In the genomic region with DNA sequence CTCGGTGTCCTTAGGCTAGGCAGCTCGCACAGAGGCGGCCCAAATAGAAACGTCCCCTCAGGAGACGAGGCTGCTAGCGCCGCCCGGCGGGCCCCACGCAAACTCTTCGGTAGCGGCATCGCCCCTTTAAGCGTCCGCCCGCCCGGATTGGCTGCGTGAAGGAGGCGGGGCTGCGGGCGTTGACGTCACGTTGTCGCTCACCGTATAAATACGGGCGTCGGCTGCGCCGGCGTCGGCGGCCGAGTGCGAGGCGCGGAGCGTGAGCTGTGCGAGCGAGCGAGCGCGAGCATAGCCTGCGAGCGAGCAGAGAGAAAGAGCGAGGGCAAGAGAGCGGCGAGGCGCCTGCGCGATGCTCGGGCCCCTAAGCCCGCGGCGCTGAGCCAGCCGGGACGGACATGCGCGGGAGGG, we compare ENCODE assay signal across 8 mouse cellular contexts. TPM values are rescaled to one million over a fixed set of nuclear protein-coding genes. Genes with fewer than 3 reads are reported as not detected.
DNase-seq lines count a peak whose midpoint lies in the region; ATAC-seq and TF ChIP-seq lines count a peak whose summit lies in the region.

No protein-coding gene starts in this region.

- under 1% methylated on average over 59 of the region's 59 CpGs for WGBS in hindbrain, embryonic 12.5 days
- 1% methylated on average over 32 of the region's 59 CpGs for WGBS in lung, postnatal 0 days

- H3K9ac ChIP-seq in hindbrain, embryonic 12.5 days, result peak overlapping the region; percentile 95
- H3K9ac ChIP-seq in lung, postnatal 0 days (replicated peaks; ENCODE audit: low read depth), result peak overlapping the region; percentile 98

- H3K4me3 ChIP-seq in hindbrain, embryonic 12.5 days, result peak overlapping the region; percentile 90
- peak overlapping the region; percentile 93 for H3K4me3 ChIP-seq in lung, postnatal 0 days (ENCODE audit: low read depth, low read length)

- DNase-seq in Muller cell, postnatal 12 days (ENCODE audit: inconsistent ontology term), result peak; percentile 98
- DNase-seq in cerebellum, adult 8-10 months, result peak; percentile 96
- DNase-seq in frontal cortex, postnatal 10 days (ENCODE audit: low spot score in 2 of 2), result peak; percentile 89 to 95
- DNase-seq in layer of hippocampus, postnatal 10 days (ENCODE audit: low spot score in 2 of 2), result peak; percentile 98
- DNase-seq in lung, postnatal 0 days (ENCODE audit: low spot score), result peak; percentile 97
- peak; percentile 98 for DNase-seq in ovary, postnatal 14 days (ENCODE audit: low spot score)
- DNase-seq in thymus, postnatal 10 days (ENCODE audit: low spot score in 2 of 2), result peak; percentile 95 to 98

- peak; percentile 58 for TF ChIP-seq EP300 in lung, postnatal 0 days (IDR thresholded peaks at IDR 0.05)

- peak; percentile 72 for TF ChIP-seq CTCF in lung, postnatal 0 days (IDR thresholded peaks at IDR 0.05)

- H3K9me3 ChIP-seq in hindbrain, embryonic 12.5 days (replicated peaks), result no peaks in the 10 kb centered on the region
- no peaks in the 10 kb centered on the region for H3K9me3 ChIP-seq in lung, postnatal 0 days (ENCODE audit: low read length)

- ATAC-seq in hindbrain, embryonic 12.5 days (ENCODE audit: low FRiP score), result peak; percentile 97
- peak; percentile 82 for ATAC-seq in lung, postnatal 0 days

- H3K4me2 ChIP-seq in hindbrain, embryonic 12.5 days (replicated peaks), result peak overlapping the region; percentile 69
- H3K4me2 ChIP-seq in lung, postnatal 0 days (replicated peaks; ENCODE audit: low read depth, low read length), result peak overlapping the region; percentile 62

- H3K36me3 ChIP-seq in hindbrain, embryonic 12.5 days, result no peaks in the 10 kb centered on the region
- no peaks in the 10 kb centered on the region for H3K36me3 ChIP-seq in lung, postnatal 0 days (ENCODE audit: insufficient read depth, low read length)

- no peaks in the 10 kb centered on the region; the same call in 1 of the 2 replicates for H3K27me3 ChIP-seq in hindbrain, embryonic 12.5 days
- H3K27me3 ChIP-seq in lung, postnatal 0 days (replicated peaks; ENCODE audit: insufficient read depth, low read length), result no peaks in the 10 kb centered on the region

- H3K4me1 ChIP-seq in hindbrain, embryonic 12.5 days, result peaks cover 9% of the 10 kb centered on the region
- no peaks in the 10 kb centered on the region for H3K4me1 ChIP-seq in lung, postnatal 0 days (ENCODE audit: insufficient read depth, low read depth, low read length)

- peak overlapping the region; percentile 99 for H3K27ac ChIP-seq in hindbrain, embryonic 12.5 days
- H3K27ac ChIP-seq in lung, postnatal 0 days (ENCODE audit: low read length), result peak overlapping the region; percentile 98

RNA-seq across cellular contexts. Expression of a gene that starts 1.1 kb away (rescaled TPM):
- 29.9 and 31.2 TPM in 2 replicates for polyA plus RNA-seq in hindbrain, embryonic 12.5 days (2016; fragmentation: Nextera tagmentation; extraction: Ambion mirVana)
- 10 to 100 TPM; 25.3 to 31.0 TPM for total RNA-seq in layer of hippocampus, postnatal 10 days (2021)
- polyA plus RNA-seq in lung, postnatal 0 days (2015; fragmentation: Nextera tagmentation; extraction: Ambion mirVana), result 104 and 106 TPM in 2 replicates

RNA-seq across cellular contexts. Expression of a gene that starts 59.4 kb away (rescaled TPM):
- 336 and 340 TPM in 2 replicates for polyA plus RNA-seq in hindbrain, embryonic 12.5 days (2016; fragmentation: Nextera tagmentation; extraction: Ambion mirVana)
- total RNA-seq in layer of hippocampus, postnatal 10 days (2021), result 100 to 1,000 TPM; 253 to 269 TPM
- polyA plus RNA-seq in lung, postnatal 0 days (2015; fragmentation: Nextera tagmentation; extraction: Ambion mirVana), result 229 and 241 TPM in 2 replicates

RNA-seq across cellular contexts. Expression of a gene that starts 59.5 kb away (rescaled TPM):
- 0.30 and 0.31 TPM in 2 replicates for polyA plus RNA-seq in hindbrain, embryonic 12.5 days (2016; fragmentation: Nextera tagmentation; extraction: Ambion mirVana)
- under 1 TPM; 0.38 to 0.39 TPM for total RNA-seq in layer of hippocampus, postnatal 10 days (2021)
- polyA plus RNA-seq in lung, postnatal 0 days (2015; fragmentation: Nextera tagmentation; extraction: Ambion mirVana), result 1.1 and 4.4 TPM in 2 replicates

Comparison
In these comparisons a context has a peak if more than half of its experiments do, and no peak if none do; other contexts are left out.
1. Peak in every context shown above with its lines: DNase-seq, ATAC-seq, H3K4me3 ChIP-seq and H3K27ac ChIP-seq.